Mouse (Mus musculus) liver, postnatal 0 days (tissue): ENCODE data around the gene Rpl10-ps3. TPM values are rescaled to one million over a fixed set of nuclear protein-coding genes. Genes with fewer than 3 reads are reported as not detected.

ENCODE experiments used
- ATAC-seq: fragments of 200-750 bp; cut with Nextera tagmentation; 2 replicates; pipeline ENCODE4 v1.8.0; 2017; ENCODE audit warnings: mild to moderate bottlenecking, moderate library complexity
- DNase-seq: peaks from one replicate; pipeline ENCODE4 v3.0.0-alpha.2; 2016
- H3K27ac ChIP-seq: fragments of 300-500 bp; sonication (generic); 2 replicates; pipeline ENCODE4 v1.5.1; 2014; ENCODE audit warnings: antibody characterized with exemption, moderate library complexity, mild to moderate bottlenecking, low read depth
- H3K27me3 ChIP-seq: fragments of 300-500 bp; sonication (generic); 2 replicates; pipeline ENCODE4 v1.6.1; 2014; ENCODE audit warnings: low read length, control low read depth, mixed read lengths; ENCODE audit not compliant: insufficient read depth
- H3K36me3 ChIP-seq: fragments of 300-500 bp; sonication (generic); replicated peaks from 2 replicates; pipeline ENCODE4 v1.6.1; 2014; ENCODE audit warnings: mild to moderate bottlenecking, control low read depth, low read length, moderate library complexity, mixed read lengths; ENCODE audit not compliant: insufficient read depth
- H3K4me1 ChIP-seq: fragments of 300-500 bp; sonication (generic); 2 replicates; pipeline ENCODE4 v1.6.1; 2014; ENCODE audit warnings: antibody characterized with exemption, mild to moderate bottlenecking, control low read depth; ENCODE audit not compliant: insufficient read depth
- H3K4me2 ChIP-seq: fragments of 300-500 bp; sonication (generic); 2 replicates; pipeline ENCODE4 v1.6.1; 2014; ENCODE audit warnings: low read depth, mild to moderate bottlenecking, low read length, moderate library complexity, mixed read lengths
- H3K4me3 ChIP-seq: fragments of 300-500 bp; sonication (generic); 2 replicates; pipeline ENCODE4 v1.5.1; 2014; ENCODE audit warnings: low read depth, low read length
- H3K9ac ChIP-seq: fragments of 300-500 bp; sonication (generic); replicated peaks from 2 replicates; pipeline ENCODE4 v1.6.1; 2014; ENCODE audit warnings: mild to moderate bottlenecking, moderate library complexity
- H3K9me3 ChIP-seq: fragments of 300-500 bp; sonication (generic); 2 replicates; pipeline ENCODE4 v1.6.1; 2016; ENCODE audit warnings: mild to moderate bottlenecking, control low read depth, low read length, mixed read lengths
- CTCF ChIP-seq: sonication (generic); IDR thresholded peaks from 2 replicates; pipeline ENCODE4 v1.5.1; 2016; ENCODE audit warnings: antibody characterized with exemption, low read depth
- EP300 ChIP-seq: IDR thresholded peaks from 2 replicates; pipeline ENCODE4 v1.6.1; 2016; ENCODE audit warnings: antibody characterized with exemption, low read depth, mild to moderate bottlenecking
- WGBS: fragments of 180-500 bp; shearing (Covaris S2); extraction: QIAGEN DNeasy Blood & Tissue Kit; methylation state at CpG from one replicate; pipeline ENCODE4 v1.1.7; 2014; ENCODE audit not compliant: insufficient replicate concordance; 5-methylcytosine and 5-hydroxymethylcytosine counted together
- polyA plus RNA-seq: library from polyadenylated mRNA; unstranded; fragments of >200 nt; fragmentation: Nextera tagmentation; extraction: Ambion mirVana; gene quantifications from 2 replicates; pipeline ENCODE4 v1.2.1, GENCODE M21; 2015

Gene Rpl10-ps3
- polyA plus RNA-seq, 1 experiment from 2014 or later = 194 TPM

GRCm38 (mm10) chr9:50348256-50348655, 3.5 kb upstream of the Rpl10-ps3 start:
- Histone ChIP-seq H3K27me3 (no peaks in the 10 kb centered on the region), H3K36me3 (no peaks in the 10 kb centered on the region), H3K4me1 (no peaks in the 10 kb centered on the region), H3K9ac (no peak overlapping the region), H3K4me3 (no peak overlapping the region), H3K9me3 (no peaks in the 10 kb centered on the region; the same call in 1 of the 2 replicates), H3K27ac (no peak overlapping the region), H3K4me2 (no peak overlapping the region)
- WGBS = 80% methylated on average over 10 of the region's 10 CpGs
- DNase-seq = no peak
- no peak for ATAC-seq
- no peak for TF ChIP-seq CTCF
- no peak for TF ChIP-seq EP300

GRCm38 (mm10) chr9:50335539-50336325, 9.0 kb downstream of the Rpl10-ps3 start:
- no peak overlapping the region for H3K4me2 ChIP-seq
- 40% methylated on average over 7 of the region's 7 CpGs for WGBS
- ATAC-seq = no peak
- no peaks in the 10 kb centered on the region for H3K27me3 ChIP-seq
- no peak overlapping the region for H3K9ac ChIP-seq
- no peaks in the 10 kb centered on the region for H3K36me3 ChIP-seq
- no peak for DNase-seq
- H3K27ac ChIP-seq = no peak overlapping the region
- no peaks in the 10 kb centered on the region for H3K4me1 ChIP-seq
- no peak overlapping the region for H3K4me3 ChIP-seq
- no peaks in the 10 kb centered on the region for H3K9me3 ChIP-seq
- TF ChIP-seq EP300 (no peak), CTCF (no peak)

- Histone ChIP-seq H3K9ac (no peak overlapping the region), H3K27me3 (no peaks in the 10 kb centered on the region), H3K4me3 (no peak overlapping the region), H3K4me2 (no peak overlapping the region), H3K9me3 (no peaks in the 10 kb centered on the region), H3K36me3 (no peaks in the 10 kb centered on the region), H3K27ac (no peak overlapping the region), H3K4me1 (no peaks in the 10 kb centered on the region)
- TF ChIP-seq CTCF (peak; percentile 76), EP300 (no peak)
- 32% methylated on average over 6 of the region's 6 CpGs for WGBS
- DNase-seq (peak; percentile 64), ATAC-seq (no peak)
Observed at GRCm38 (mm10) chr9:50333413-50333812, 11.4 kb downstream of the Rpl10-ps3 start.

GRCm38 (mm10) chr9:50324355-50325225, 20.2 kb downstream of the Rpl10-ps3 start:
- no peaks in the 10 kb centered on the region for H3K27me3 ChIP-seq
- no peak overlapping the region for H3K4me3 ChIP-seq
- H3K36me3 ChIP-seq = no peaks in the 10 kb centered on the region
- no peaks in the 10 kb centered on the region for H3K4me1 ChIP-seq
- no peak overlapping the region for H3K4me2 ChIP-seq
- WGBS = 51% methylated on average over 9 of the region's 9 CpGs
- no peak overlapping the region for H3K27ac ChIP-seq
- H3K9me3 ChIP-seq = no peaks in the 10 kb centered on the region
- TF ChIP-seq CTCF (no peak), EP300 (no peak)
- no peak overlapping the region for H3K9ac ChIP-seq
- ATAC-seq (no peak), DNase-seq (no peak)

- 56% methylated on average over 1 of the region's 1 CpGs for WGBS
- H3K27ac ChIP-seq = no peak overlapping the region
- ATAC-seq = no peak
- H3K36me3 ChIP-seq = no peaks in the 10 kb centered on the region
- H3K4me3 ChIP-seq = no peak overlapping the region
- TF ChIP-seq EP300 = no peak
- TF ChIP-seq CTCF = no peak
- no peaks in the 10 kb centered on the region for H3K9me3 ChIP-seq
- no peaks in the 10 kb centered on the region for H3K4me1 ChIP-seq
- no peak for DNase-seq
- no peaks in the 10 kb centered on the region for H3K27me3 ChIP-seq
- H3K9ac ChIP-seq = no peak overlapping the region
- no peak overlapping the region for H3K4me2 ChIP-seq
Observed at GRCm38 (mm10) chr9:50320729-50321128, 24.0 kb downstream of the Rpl10-ps3 start.

GRCm38 (mm10) chr9:50319506-50319905, 25.3 kb downstream of the Rpl10-ps3 start:
- Histone ChIP-seq H3K4me1 (no peaks in the 10 kb centered on the region), H3K4me2 (no peak overlapping the region), H3K27me3 (no peaks in the 10 kb centered on the region), H3K9me3 (no peaks in the 10 kb centered on the region), H3K9ac (no peak overlapping the region), H3K4me3 (no peak overlapping the region), H3K36me3 (no peaks in the 10 kb centered on the region), H3K27ac (no peak overlapping the region)
- ATAC-seq (no peak), DNase-seq (no peak)
- 82% methylated on average over 5 of the region's 5 CpGs for WGBS
- TF ChIP-seq EP300 (no peak), CTCF (no peak)
